Comparison of ENCODE assay signal across 9 mouse cellular contexts in genomic region chr14:121566794-121567201, GRCm38 (mm10).
DNase-seq lines count a peak whose midpoint lies in the region; ATAC-seq and TF ChIP-seq lines count a peak whose summit lies in the region.
"Had no signal": no experiment of that assay in that cellular context is flagged by ENCODE, and none has a peak within 500 bp of the region (broad histone marks: within the 10 kb centered on the region; RNA-seq: fewer than 3 reads in every experiment).

No protein-coding gene starts in this region.

- H3K4me2 ChIP-seq in intestine, embryonic 14.5 days (ENCODE audit: low read length): no peak overlapping the region
- no peak overlapping the region for H3K4me2 ChIP-seq in intestine, postnatal 0 days (replicated peaks; ENCODE audit: low read depth)
- H3K4me2 ChIP-seq in hindbrain, embryonic 13.5 days: no peak overlapping the region; the same call in 1 of the 2 replicates
- H3K4me2 ChIP-seq in limb, embryonic 12.5 days: no peak overlapping the region

- no peaks in the 10 kb centered on the region for H3K9me3 ChIP-seq in intestine, embryonic 14.5 days (ENCODE audit: control insufficient read depth, low read length)
- no peaks in the 10 kb centered on the region for H3K9me3 ChIP-seq in intestine, postnatal 0 days (ENCODE audit: control insufficient read depth)
- no peaks in the 10 kb centered on the region for H3K9me3 ChIP-seq in hindbrain, embryonic 13.5 days
- H3K9me3 ChIP-seq in limb, embryonic 12.5 days: no peaks in the 10 kb centered on the region

- H3K36me3 ChIP-seq in intestine, embryonic 14.5 days (ENCODE audit: control insufficient read depth, insufficient read depth, low read length): peaks cover 44% of the 10 kb centered on the region
- peaks cover 8% of the 10 kb centered on the region; the same call in 1 of the 2 replicates for H3K36me3 ChIP-seq in intestine, postnatal 0 days (ENCODE audit: control insufficient read depth, insufficient read depth)
- H3K36me3 ChIP-seq in hindbrain, embryonic 13.5 days: no peaks in the 10 kb centered on the region
- no peaks in the 10 kb centered on the region for H3K36me3 ChIP-seq in limb, embryonic 12.5 days

- 43% methylated on average over 9 of the region's 9 CpGs for WGBS in intestine, embryonic 14.5 days
- WGBS in intestine, postnatal 0 days: 59% methylated on average over 9 of the region's 9 CpGs
- 10% methylated on average over 9 of the region's 9 CpGs for WGBS in hindbrain, embryonic 13.5 days
- WGBS in limb, embryonic 12.5 days: 43% methylated on average over 9 of the region's 9 CpGs

- H3K4me3 ChIP-seq in intestine, embryonic 14.5 days (ENCODE audit: low read depth, low read length): no peak overlapping the region
- no peak overlapping the region for H3K4me3 ChIP-seq in intestine, postnatal 0 days (ENCODE audit: low read depth, low read length)
- no peak overlapping the region for H3K4me3 ChIP-seq in hindbrain, embryonic 13.5 days
- no peak overlapping the region for H3K4me3 ChIP-seq in limb, embryonic 12.5 days (replicated peaks)

- no peaks in the 10 kb centered on the region for H3K27me3 ChIP-seq in intestine, embryonic 14.5 days (replicated peaks; ENCODE audit: control insufficient read depth, insufficient read depth, low read length)
- no peaks in the 10 kb centered on the region for H3K27me3 ChIP-seq in intestine, postnatal 0 days (replicated peaks; ENCODE audit: control insufficient read depth, insufficient read depth, low read length)
- 0 out of 2 replicates have a peak, but pooled peaks cover 8% of the 10 kb centered on the region for H3K27me3 ChIP-seq in hindbrain, embryonic 13.5 days
- H3K27me3 ChIP-seq in limb, embryonic 12.5 days: peaks cover 10% of the 10 kb centered on the region; the same call in 1 of the 2 replicates

- ATAC-seq in intestine, embryonic 14.5 days (replicated peaks; ENCODE audit: low FRiP score, low TSS enrichment, low read depth): peak; percentile 53
- ATAC-seq in intestine, postnatal 0 days: no peak
- peak; percentile 77 for ATAC-seq in hindbrain, embryonic 13.5 days (ENCODE audit: low FRiP score)
- 0 out of 2 replicates have a peak, but pooled peaks have one; percentile 22 for ATAC-seq in limb, embryonic 12.5 days (ENCODE audit: insufficient number of reproducible peaks, insufficient read depth, low FRiP score, low TSS enrichment, low read depth)
- ATAC-seq in granulocyte monocyte progenitor cell, adult 5-6 weeks (replicated peaks; ENCODE audit: poor library complexity, severe bottlenecking): no peak

- no peaks in the 10 kb centered on the region for H3K4me1 ChIP-seq in intestine, embryonic 14.5 days (replicated peaks; ENCODE audit: control insufficient read depth, insufficient read depth, low read length)
- H3K4me1 ChIP-seq in intestine, postnatal 0 days (replicated peaks; ENCODE audit: control insufficient read depth, insufficient read depth, low read length): no peaks in the 10 kb centered on the region
- peaks cover 37% of the 10 kb centered on the region for H3K4me1 ChIP-seq in hindbrain, embryonic 13.5 days (replicated peaks)
- peaks cover 43% of the 10 kb centered on the region for H3K4me1 ChIP-seq in limb, embryonic 12.5 days (replicated peaks)

- H3K9ac ChIP-seq in intestine, embryonic 14.5 days (ENCODE audit: low read length): no peak overlapping the region
- H3K9ac ChIP-seq in intestine, postnatal 0 days (ENCODE audit: low read depth, low read length): no peak overlapping the region
- H3K9ac ChIP-seq in hindbrain, embryonic 13.5 days: no peak overlapping the region
- H3K9ac ChIP-seq in limb, embryonic 12.5 days (replicated peaks): no peak overlapping the region

- no peak for TF ChIP-seq CTCF in intestine, postnatal 0 days (IDR thresholded peaks at IDR 0.05; ENCODE audit: low read depth)

- no peak overlapping the region for H3K27ac ChIP-seq in intestine, embryonic 14.5 days (ENCODE audit: low read depth)
- no peak overlapping the region for H3K27ac ChIP-seq in intestine, postnatal 0 days (ENCODE audit: low read depth, low read length)
- no peak overlapping the region for H3K27ac ChIP-seq in hindbrain, embryonic 13.5 days
- H3K27ac ChIP-seq in limb, embryonic 12.5 days: no peak overlapping the region

- no peak for DNase-seq in intestine, embryonic 14.5 days (ENCODE audit: low spot score)
- DNase-seq in right cerebral cortex, postnatal 25 days: peak; percentile 45
- no peak for DNase-seq in cerebellum, postnatal 25 days
- DNase-seq in ovary, postnatal 14 days (ENCODE audit: low spot score): no peak
- DNase-seq: adrenal gland, adult 8-10 months had no signal

Comparison
In these comparisons a context has a peak if more than half of its experiments do, and no peak if none do; other contexts are left out.
1. ATAC-seq: peak in intestine, embryonic 14.5 days (single experiment), hindbrain, embryonic 13.5 days (single experiment) and limb, embryonic 12.5 days (single experiment); none in intestine, postnatal 0 days (single experiment) and granulocyte monocyte progenitor cell, adult 5-6 weeks (single experiment).